8 mouse cellular contexts compared by ENCODE assay signal in genomic region chr17:40793921-40794854, GRCm38 (mm10). TPM values are rescaled to one million over a fixed set of nuclear protein-coding genes. Genes with fewer than 3 reads are reported as not detected.
DNase-seq lines count a peak whose midpoint lies in the region; ATAC-seq and TF ChIP-seq lines count a peak whose summit lies in the region.

No protein-coding gene starts in this region.

- DNase-seq in gastrocnemius, adult 2 months, result peak; percentile 20
- no peak for DNase-seq in gastrocnemius, adult 8-10 months (ENCODE audit: low spot score in 2 of 2)
- DNase-seq in CD4-positive helper T cell, adult 2 months (ENCODE audit: low read depth, low spot score), result peak; percentile 12
- DNase-seq in brain, embryonic 14.5 days (ENCODE audit: low read depth), result peak; percentile 6
- DNase-seq in naive thymus-derived CD4-positive, alpha-beta T cell, adult 2 months (ENCODE audit: low read depth), result peak; percentile 6
- DNase-seq in kidney, postnatal 14 days, result no peak
- DNase-seq in cerebellum, adult 8-10 months, result no peak

- no peak overlapping the region for H3K4me3 ChIP-seq in gastrocnemius, adult 2 months

- peak; percentile 75 for ATAC-seq in inflammation-experienced regulatory T-cells, adult 6 months

- intact Hi-C loops in gastrocnemius, adult 2 months (cut with DNase I), result no loop called here

- no peak overlapping the region for H3K27ac ChIP-seq in gastrocnemius, adult 2 months

- TF ChIP-seq POLR2A in brain, embryonic 14.5 days (IDR thresholded peaks at IDR 0.05; ENCODE audit: borderline replicate concordance, extremely low read depth, insufficient read depth, insufficient read length, poor library complexity, severe bottlenecking), result no peak

- TF ChIP-seq CTCF in gastrocnemius, adult 2 months (IDR thresholded peaks at IDR 0.05), result no peak
- TF ChIP-seq CTCF in brain, embryonic 14.5 days (IDR thresholded peaks at IDR 0.05; ENCODE audit: borderline replicate concordance, extremely low read depth, insufficient read depth, insufficient read length), result peak; percentile 17; the same call in 1 of the 2 replicates

RNA-seq across cellular contexts. Expression of gene Crisp2, which starts 12.6 kb away (rescaled TPM):
- total RNA-seq in gastrocnemius, adult 2 months (2021), result not detected
- not detected for total RNA-seq in gastrocnemius, adult 8-10 months (2022)
- not detected in 2 replicates for polyA plus RNA-seq in brain, embryonic 14.5 days (2012; rRNA removed)
- not detected for polyA plus RNA-seq in inflammation-experienced regulatory T-cells, adult 6 months (2017; shearing (Covaris generic))

RNA-seq across cellular contexts. Expression of gene Rhag, which starts 16.7 kb away (rescaled TPM):
- total RNA-seq in gastrocnemius, adult 2 months (2021), result not detected
- total RNA-seq in gastrocnemius, adult 8-10 months (2022), result not detected
- 0.10 and 0.14 TPM in 2 replicates for polyA plus RNA-seq in brain, embryonic 14.5 days (2012; rRNA removed)
- polyA plus RNA-seq in inflammation-experienced regulatory T-cells, adult 6 months (2017; shearing (Covaris generic)), result not detected

Comparison
In these comparisons a context has a peak if more than half of its experiments do, and no peak if none do; other contexts are left out.
1. DNase-seq: peak in gastrocnemius, adult 2 months (single experiment), CD4-positive helper T cell, adult 2 months (single experiment), brain, embryonic 14.5 days (single experiment) and naive thymus-derived CD4-positive, alpha-beta T cell, adult 2 months (single experiment); none in gastrocnemius, adult 8-10 months (0 of 2), kidney, postnatal 14 days (single experiment) and cerebellum, adult 8-10 months (single experiment).